Mouse (Mus musculus) CH12.LX (cell line): ENCODE results near the gene Mettl23.

Experiments
- CHD2 ChIP-seq: IDR thresholded peaks from 2 replicates; pipeline ENCODE4 v1.6.1; 2011; ENCODE audit warnings: low read length, improper control_type of control experiment
- CTCF ChIP-seq, 2 experiments: IDR thresholded peaks in 1 of 2; conservative IDR thresholded peaks in 1 of 2; 2 replicates each; pipeline ENCODE4 v1.5.1; 2011 to 2012; ENCODE audit warnings: low read depth in 2 of 2, low read length in 2 of 2, improper control_type of control experiment in 1 of 2, inconsistent platforms in 1 of 2, mild to moderate bottlenecking in 1 of 2, moderate library complexity in 1 of 2
- E2F4 ChIP-seq: IDR thresholded peaks from 2 replicates; pipeline ENCODE4 v1.6.1; 2011; ENCODE audit warnings: low read depth, low read length, improper control_type of control experiment; ENCODE audit not compliant: insufficient replicate concordance
- EP300 ChIP-seq: IDR thresholded peaks from 2 replicates; pipeline ENCODE4 v1.6.1; 2011; ENCODE audit warnings: low read length, improper control_type of control experiment
- JUND ChIP-seq: conservative IDR thresholded peaks from 2 replicates; pipeline ENCODE4 v1.6.1; 2011; ENCODE audit warnings: low read depth, low read length, improper control_type of control experiment
- MAX ChIP-seq: IDR thresholded peaks from 2 replicates; pipeline ENCODE4 v1.6.1; 2011; ENCODE audit warnings: low read length, improper control_type of control experiment
- MAZ ChIP-seq: IDR thresholded peaks from 2 replicates; pipeline ENCODE4 v1.6.1; 2012; ENCODE audit warnings: low read depth, mild to moderate bottlenecking, inconsistent platforms, low read length, improper control_type of control experiment, moderate library complexity
- NELFE ChIP-seq: IDR thresholded peaks from 2 replicates; pipeline ENCODE4 v1.6.1; 2011; ENCODE audit warnings: low read depth, low read length, improper control_type of control experiment
- NRF1 ChIP-seq: IDR thresholded peaks from 2 replicates; pipeline ENCODE4 v1.6.1; 2014; ENCODE audit warnings: low read depth, mild to moderate bottlenecking, inconsistent platforms, low read length, improper control_type of control experiment, moderate library complexity
- PAX5 ChIP-seq: IDR thresholded peaks from 2 replicates; pipeline ENCODE4 v1.6.1; 2012; ENCODE audit warnings: low read length, inconsistent platforms, mixed read lengths
- POLR2A ChIP-seq: IDR thresholded peaks from 2 replicates; pipeline ENCODE4 v1.6.1; 2011; ENCODE audit warnings: low read depth, mild to moderate bottlenecking, improper control_type of control experiment, low read length
- SMC3 ChIP-seq: IDR thresholded peaks from 2 replicates; pipeline ENCODE4 v1.6.1; 2011; ENCODE audit warnings: low read depth, low read length, improper control_type of control experiment
- USF1 ChIP-seq: IDR thresholded peaks from 2 replicates; pipeline ENCODE4 v1.6.1; 2014; ENCODE audit warnings: low read depth, mild to moderate bottlenecking, inconsistent platforms, low read length, improper control_type of control experiment

- TF ChIP-seq MAZ (no peak), CTCF (conservative IDR thresholded peaks at IDR 0.05 in 1 of 2, IDR thresholded peaks at IDR 0.05 in 1 of 2; ENCODE audit: low read depth in 2 of 2, low read length in 2 of 2) (no peak), E2F4 (no peak), NRF1 (no peak), USF1 (no peak), CHD2 (no peak), NELFE (no peak), PAX5 (no peak), JUND (no peak), MAX (no peak), POLR2A (no peak), SMC3 (no peak), EP300 (no peak)
Measured at GRCm38 (mm10) chr11:116813610-116814009, 29.5 kb upstream of the Mettl23 start.
